Mouse (Mus musculus) embryonic facial prominence, embryonic 13.5 days (tissue): ENCODE results near the gene Rab3gap2. TPM values are rescaled to one million over a fixed set of nuclear protein-coding genes. Genes with fewer than 3 reads are reported as not detected.

Source experiments
- ATAC-seq: fragments of 200-750 bp; cut with Nextera tagmentation; 2 replicates; pipeline ENCODE4 v1.8.0; 2017; ENCODE audit warnings: low read depth; ENCODE audit not compliant: insufficient number of reproducible peaks, insufficient read depth, low FRiP score, low TSS enrichment
- H3K27ac ChIP-seq: fragments of 300-500 bp; sonication (generic); 2 replicates; pipeline ENCODE4 v1.5.1; 2015; ENCODE audit warnings: moderate library complexity, mild to moderate bottlenecking, inconsistent platforms
- H3K27me3 ChIP-seq: fragments of 300-500 bp; sonication (generic); 2 replicates; pipeline ENCODE4 v1.6.1; 2015; ENCODE audit warnings: mild to moderate bottlenecking, inconsistent platforms
- H3K36me3 ChIP-seq: fragments of 300-500 bp; sonication (generic); 2 replicates; pipeline ENCODE4 v1.6.1; 2015; ENCODE audit warnings: mild to moderate bottlenecking, inconsistent platforms
- H3K4me1 ChIP-seq: fragments of 300-500 bp; sonication (generic); 2 replicates; pipeline ENCODE4 v1.6.1; 2015; ENCODE audit warnings: inconsistent platforms
- H3K4me2 ChIP-seq: fragments of 300-500 bp; sonication (generic); 2 replicates; pipeline ENCODE4 v1.6.1; 2015; ENCODE audit warnings: moderate library complexity, mild to moderate bottlenecking, inconsistent platforms
- H3K4me3 ChIP-seq: fragments of 300-500 bp; sonication (generic); 2 replicates; pipeline ENCODE4 v1.5.1; 2015; ENCODE audit warnings: mild to moderate bottlenecking, inconsistent platforms
- H3K9ac ChIP-seq: fragments of 300-500 bp; sonication (generic); 2 replicates; pipeline ENCODE4 v1.6.1; 2015; ENCODE audit warnings: mild to moderate bottlenecking, inconsistent platforms
- H3K9me3 ChIP-seq: fragments of 300-500 bp; sonication (generic); 2 replicates; pipeline ENCODE4 v1.6.1; 2016; ENCODE audit warnings: inconsistent platforms
- WGBS: fragments of 180-500 bp; shearing (Covaris S2); methylation state at CpG from one replicate; pipeline ENCODE4 v1.1.7; 2015; ENCODE audit warnings: mixed read lengths; 5-methylcytosine and 5-hydroxymethylcytosine counted together
- microRNA counts: library from miRNA; unstranded; fragments of <30 nt; microRNA quantifications from one replicate; lab custom pipeline; 2016
- microRNA-seq: library from miRNA; unstranded; fragments of <30 nt; microRNA quantifications from one replicate; pipeline ENCODE4, GENCODE M21; 2016
- polyA plus RNA-seq: library from polyadenylated mRNA; unstranded; fragments of >200 nt; fragmentation: Nextera tagmentation; extraction: Ambion mirVana; gene quantifications from 2 replicates; pipeline ENCODE4 v1.2.1, GENCODE M21; 2015

The Rab3gap2 gene
- polyA plus RNA-seq, 1 experiment from 2014 or later, result 20.9 TPM

- Histone ChIP-seq H3K9ac (no peak overlapping the region), H3K36me3 (peaks cover 9% of the 10 kb centered on the region), H3K27ac (no peak overlapping the region), H3K27me3 (no peaks in the 10 kb centered on the region), H3K4me3 (no peak overlapping the region), H3K4me2 (no peak overlapping the region), H3K4me1 (peaks cover 10% of the 10 kb centered on the region), H3K9me3 (no peaks in the 10 kb centered on the region)
- no peak for ATAC-seq
- 73% methylated on average over 6 of the region's 6 CpGs for WGBS
These were observed 131.4 kb downstream of the Rab3gap2 start for GRCm38 (mm10) chr1:185335231-185335765.

MicroRNAs encoded within 50 kb of the gene (microRNA counts, 519-probe panel; counts per million panel counts)
- 1,922 counts per million, percentile 50 among the panel's probes with 10 or more counts for microRNA mmu-miR-194 (lab: Ali Mortazavi, UCI)
- 236 counts per million, percentile 44 among the panel's probes with 10 or more counts for microRNA mmu-miR-664 (lab: Ali Mortazavi, UCI)

Small RNA genes lying within 50 kb of the gene (microRNA-seq; reads per million reads assigned to microRNA genes)
- gene Mir194-1 (1.3 reads per million), gene Mir215 (5.5 reads per million, percentile 20 among the genes with 10 or more reads in this experiment), gene Mir664 (5.9 reads per million, percentile 21 among the genes with 10 or more reads in this experiment)

Other genes starting within 250 kb of the Rab3gap2 start
- 4.5 and 6.3 TPM in 2 replicates for gene Mark1, start 204.5 kb upstream of the Rab3gap2 start, polyA plus RNA-seq
- 23.3 and 27.4 TPM in 2 replicates for gene Iars2, start 125.3 kb downstream of the Rab3gap2 start, polyA plus RNA-seq
- gene Bpnt1, start 128.0 kb downstream of the Rab3gap2 start, polyA plus RNA-seq, result 21.8 and 23.5 TPM in 2 replicates
- gene Eprs, start 158.9 kb downstream of the Rab3gap2 start, polyA plus RNA-seq, result 151 and 161 TPM in 2 replicates